Mouse (Mus musculus): ENCODE measurements at regions not wholly inside any gene's neighbourhood (a gene's known extent, or its start where the extent isn't known, plus 50 kb on each side); places are given as distances from the start of the nearest gene placed in this dataset.

DNA sequence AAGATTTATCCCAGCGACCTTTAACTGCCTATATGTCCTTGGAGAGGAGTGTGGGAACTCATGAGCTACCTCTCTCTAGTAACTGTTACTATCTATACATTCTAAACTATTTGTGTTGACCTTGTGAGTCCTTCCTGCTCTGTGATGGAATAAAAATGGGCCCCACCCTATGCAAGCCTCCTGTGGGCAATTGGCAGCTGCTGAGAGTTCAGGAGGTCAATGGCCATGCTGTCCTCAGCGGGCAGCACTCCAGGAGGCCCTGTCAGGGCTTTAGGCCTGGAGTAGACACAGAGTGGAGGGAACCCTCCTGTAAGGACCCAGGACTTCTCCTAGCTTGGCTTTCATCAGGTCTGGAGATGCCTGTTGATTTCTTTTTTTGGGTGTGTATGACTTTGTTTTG lies 373.1 kb downstream of the Slc4a3 start:
- TF ChIP-seq EP300 (IDR thresholded peaks at IDR 0.05; ENCODE audit: low read depth) (no peak), CTCF (IDR thresholded peaks at IDR 0.05; ENCODE audit: low read depth) (no peak)

Measured in liver, postnatal 0 days (tissue).